Mouse (Mus musculus): ENCODE results near the gene Cd52. TPM values are rescaled to one million over a fixed set of nuclear protein-coding genes. Genes with fewer than 3 reads are reported as not detected.

Cd52 gene
- polyA plus RNA-seq, 1 experiment: 132 TPM

DNA sequence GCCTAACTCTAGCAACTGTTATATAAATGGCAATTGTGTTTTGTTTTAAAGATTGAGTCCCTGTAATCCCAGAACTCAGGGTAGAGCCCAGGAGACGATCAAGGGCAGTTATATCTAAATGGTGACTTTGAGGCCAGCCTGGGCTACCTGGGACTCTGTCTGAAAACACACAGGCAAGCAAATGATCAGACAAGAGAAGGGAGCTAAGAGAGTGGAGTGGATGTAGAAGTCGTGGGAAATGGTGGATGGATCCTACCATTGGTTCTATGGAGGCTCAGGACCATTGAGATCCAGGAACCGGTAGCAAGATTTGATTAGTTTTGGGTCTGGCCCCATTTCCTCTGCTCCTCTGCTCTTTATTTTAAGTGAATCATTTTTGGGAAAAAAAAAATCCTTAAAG lies 1.2 kb upstream of the Cd52 start:
- no peak for DNase-seq (ENCODE audit: low read depth, low spot score)
- WGBS: 82% methylated on average over 3 of the region's 3 CpGs

DNA sequence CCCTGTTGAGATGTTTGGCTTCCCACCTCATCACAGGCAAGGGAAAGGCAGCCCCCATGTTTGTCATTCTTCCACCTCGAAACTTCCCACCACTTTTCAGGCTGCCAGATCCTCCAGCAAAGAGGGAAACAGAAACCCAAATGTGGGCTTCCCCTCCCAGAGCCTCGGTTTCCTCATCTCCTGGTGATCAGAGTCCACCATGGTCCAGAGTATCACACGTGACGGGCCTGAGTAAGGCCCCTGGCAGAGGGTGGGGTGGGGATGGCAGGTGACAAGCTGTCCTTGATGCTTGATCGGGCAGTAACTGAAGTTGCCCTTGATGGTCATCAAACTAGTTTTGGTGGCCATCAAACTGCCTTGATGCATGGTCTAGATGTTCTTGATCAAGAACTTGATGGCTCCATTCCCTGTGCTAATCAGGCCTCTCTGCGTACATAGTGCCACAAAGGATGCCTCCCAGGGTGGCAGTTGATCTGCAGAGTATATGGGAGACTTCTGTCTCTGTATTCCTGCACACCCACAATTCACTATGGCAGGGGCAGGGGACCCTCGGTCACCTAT lies 798 bp downstream of the Cd52 start:
- 78% methylated on average over 7 of the region's 7 CpGs for WGBS

DNA sequence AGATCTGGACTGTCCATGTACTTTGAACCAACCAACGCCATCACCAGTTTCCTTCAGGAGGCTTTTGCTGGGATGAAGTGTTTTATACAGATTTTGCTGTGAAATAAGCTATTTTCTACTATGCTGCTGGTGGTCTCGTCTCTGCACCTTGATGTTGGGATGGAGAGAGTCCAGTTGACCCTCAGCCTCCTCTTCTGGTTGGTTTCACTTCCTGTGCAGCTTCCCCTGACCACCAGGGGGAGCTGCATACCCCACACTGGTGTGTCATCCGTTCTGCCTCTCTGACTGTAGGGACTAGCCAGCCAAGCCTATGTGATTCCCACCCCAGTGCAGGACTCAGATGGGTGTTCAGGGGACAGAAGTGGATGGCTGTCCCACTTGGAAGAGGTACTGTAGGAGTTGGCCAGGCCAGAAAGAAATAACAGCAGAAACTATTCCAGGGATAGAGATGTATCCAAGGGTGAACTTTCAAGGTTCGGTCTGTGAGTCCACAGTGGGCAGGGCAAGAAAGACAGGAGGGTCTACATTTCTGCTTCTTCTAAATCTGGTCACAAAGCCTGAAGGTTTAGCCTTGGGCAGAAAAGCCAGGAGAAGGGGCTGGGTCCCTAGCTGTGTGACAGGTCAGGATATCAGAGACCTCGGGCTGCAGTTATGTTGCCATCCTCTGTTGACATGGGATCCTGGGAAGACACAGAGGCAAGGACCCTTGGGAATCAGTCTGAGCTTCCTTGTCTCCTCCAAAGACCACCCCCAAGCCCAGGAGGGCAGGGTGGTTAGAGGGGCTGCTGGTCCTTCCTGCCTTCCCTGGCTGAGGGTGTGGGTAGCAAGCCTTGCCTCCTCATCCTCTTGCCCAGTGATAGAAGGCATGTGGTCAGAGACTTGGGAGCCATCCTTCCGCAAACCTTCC lies 2.2 kb downstream of the Cd52 start:
- WGBS: 62% methylated on average over 6 of the region's 6 CpGs
- DNase-seq (ENCODE audit: low read depth, low spot score): no peak

More for the DNA sequence above, 798 bp downstream of the Cd52 start:
- DNase-seq (ENCODE audit: low read depth, low spot score): no peak

DNA sequence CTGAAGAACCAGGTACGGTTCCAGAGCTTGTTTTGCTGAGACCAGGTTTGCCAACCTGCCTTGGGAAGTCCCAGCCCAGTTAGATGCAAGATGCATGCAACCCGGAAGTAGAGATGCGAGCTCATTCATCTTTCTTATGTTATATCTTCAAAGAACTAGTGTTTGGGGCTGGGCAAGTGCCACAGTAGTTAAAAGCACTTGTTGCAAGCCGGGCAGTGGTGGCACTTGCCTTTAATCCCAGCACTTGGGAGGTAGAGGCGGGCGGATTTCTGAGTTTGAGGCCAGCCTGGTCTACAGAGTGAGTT lies 3.7 kb downstream of the Cd52 start:
- DNase-seq (ENCODE audit: low read depth, low spot score): no peak
- WGBS: 87% methylated on average over 6 of the region's 6 CpGs

DNA sequence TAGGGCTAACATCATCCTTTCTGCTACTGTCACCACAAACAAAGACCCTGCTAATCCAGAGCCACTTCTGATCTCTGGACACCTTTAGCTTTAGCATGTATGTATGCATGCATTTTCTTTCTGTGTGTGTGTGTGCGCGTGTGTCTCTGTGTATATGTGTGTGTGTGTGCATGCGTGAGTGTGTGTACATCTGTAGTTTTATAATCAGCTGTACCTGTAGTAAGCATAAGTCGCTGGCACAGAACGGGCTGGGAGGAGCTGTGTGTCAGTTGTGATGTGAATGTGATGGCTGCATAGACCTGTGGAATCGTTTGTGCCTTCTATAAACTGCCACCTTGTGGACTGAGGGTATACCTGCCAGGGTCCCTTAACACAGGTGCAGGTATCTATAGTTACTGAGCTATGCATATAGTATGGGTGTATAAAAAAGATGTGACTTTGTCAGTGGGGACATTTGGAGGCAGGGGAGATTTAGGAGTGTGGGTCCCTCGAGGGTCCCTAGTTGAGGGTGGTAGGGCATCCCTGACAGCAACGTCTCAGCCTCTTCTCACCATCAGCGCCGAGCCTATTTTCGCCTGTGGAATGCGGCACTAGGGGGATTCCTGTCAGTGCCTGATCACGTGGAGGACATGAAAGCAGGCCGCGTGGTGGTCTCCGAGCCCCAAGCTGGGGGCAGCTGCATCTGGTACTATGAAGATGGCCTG lies 4.2 kb downstream of the Cd52 start:
- DNase-seq (ENCODE audit: low read depth, low spot score): no peak

DNA sequence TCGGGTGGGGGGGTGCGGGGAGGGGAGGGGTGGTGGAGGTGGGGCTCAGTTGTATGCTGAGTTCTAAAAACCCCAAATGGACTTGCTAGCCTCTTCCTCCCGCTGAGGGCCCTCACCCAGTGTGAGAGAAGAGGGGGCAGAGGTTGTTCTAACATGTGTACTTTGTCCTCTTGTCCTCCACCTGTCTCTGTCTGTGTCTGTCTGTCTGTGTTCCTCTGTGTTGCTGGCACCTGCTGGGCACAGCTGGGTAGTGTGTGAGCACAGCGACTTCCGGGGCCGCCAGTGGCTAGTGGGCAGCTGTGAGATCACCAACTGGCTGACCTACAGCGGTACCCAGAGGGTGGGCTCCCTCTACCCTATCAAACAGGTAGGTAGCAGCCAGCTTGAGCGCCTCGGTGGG lies 5.9 kb downstream of the Cd52 start:
- 79% methylated on average over 9 of the region's 9 CpGs for WGBS
- no peak for DNase-seq (ENCODE audit: low read depth, low spot score)

More for the DNA sequence above, 4.2 kb downstream of the Cd52 start:
- WGBS: 82% methylated on average over 16 of the region's 16 CpGs

DNA sequence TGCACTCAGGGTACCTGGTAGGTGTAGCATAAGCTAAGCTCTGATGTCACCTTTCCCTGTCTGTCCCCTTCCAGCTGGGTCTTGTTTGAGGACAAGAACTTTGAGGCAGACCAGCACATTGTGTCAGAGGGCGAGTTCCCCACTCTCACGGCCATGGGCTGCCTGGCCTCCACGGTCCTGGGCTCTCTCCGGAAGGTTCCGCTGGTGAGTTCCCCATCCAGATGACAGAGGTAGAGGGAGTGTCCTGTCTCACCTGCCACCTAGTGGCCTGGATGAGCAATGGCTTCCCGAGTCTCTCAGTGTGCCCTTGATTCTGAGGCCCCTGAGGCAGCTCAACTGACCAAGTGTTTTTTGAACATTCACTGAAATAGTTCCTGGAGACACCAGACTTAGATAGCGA lies 7.5 kb downstream of the Cd52 start:
- no peak for DNase-seq (ENCODE audit: low read depth, low spot score)
- WGBS: 22% methylated on average over 7 of the region's 7 CpGs

DNA sequence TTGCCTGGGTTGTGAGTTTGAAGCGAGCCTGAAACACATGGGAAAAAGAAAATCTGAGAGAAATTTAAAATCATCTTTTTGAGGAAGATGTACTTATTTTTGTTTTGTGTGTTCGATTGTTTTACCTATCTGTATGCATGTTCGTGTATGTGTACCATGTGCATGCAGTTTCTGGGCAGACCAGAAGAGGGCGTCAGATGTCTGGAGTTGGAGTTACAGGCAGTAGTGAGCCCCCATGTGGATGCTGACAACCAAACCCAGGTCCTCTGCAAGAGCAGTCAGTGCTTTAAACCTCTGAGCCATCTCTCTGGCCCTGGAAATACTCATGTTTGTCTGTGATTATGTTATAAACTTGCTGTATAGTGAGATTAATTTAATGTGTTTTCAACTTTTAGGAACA lies 9.9 kb downstream of the Cd52 start:
- WGBS: 90% methylated on average over 4 of the region's 4 CpGs
- DNase-seq (ENCODE audit: low read depth, low spot score): no peak

DNA sequence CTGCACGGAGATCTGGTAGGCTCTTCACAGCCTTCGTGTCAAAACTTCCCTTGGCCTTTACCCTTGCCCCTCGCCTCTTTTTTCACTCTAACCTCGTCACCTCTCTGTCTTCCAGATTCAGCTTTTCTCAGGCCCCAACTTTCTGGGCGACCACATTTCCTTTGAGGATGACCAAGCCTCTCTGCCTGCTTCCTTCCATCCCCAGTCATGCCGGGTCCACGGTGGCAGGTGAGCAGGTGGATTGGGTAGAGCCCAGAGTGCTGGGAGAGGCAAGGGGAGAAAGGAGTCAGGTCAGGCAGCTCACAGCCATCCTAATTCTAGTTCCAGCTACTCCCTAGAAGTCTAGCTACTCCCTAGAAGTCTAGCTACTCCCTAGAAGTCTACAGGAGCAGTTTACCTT lies 12.4 kb downstream of the Cd52 start:
- WGBS: 8% methylated on average over 7 of the region's 7 CpGs
- no peak for DNase-seq (ENCODE audit: low read depth, low spot score)

DNA sequence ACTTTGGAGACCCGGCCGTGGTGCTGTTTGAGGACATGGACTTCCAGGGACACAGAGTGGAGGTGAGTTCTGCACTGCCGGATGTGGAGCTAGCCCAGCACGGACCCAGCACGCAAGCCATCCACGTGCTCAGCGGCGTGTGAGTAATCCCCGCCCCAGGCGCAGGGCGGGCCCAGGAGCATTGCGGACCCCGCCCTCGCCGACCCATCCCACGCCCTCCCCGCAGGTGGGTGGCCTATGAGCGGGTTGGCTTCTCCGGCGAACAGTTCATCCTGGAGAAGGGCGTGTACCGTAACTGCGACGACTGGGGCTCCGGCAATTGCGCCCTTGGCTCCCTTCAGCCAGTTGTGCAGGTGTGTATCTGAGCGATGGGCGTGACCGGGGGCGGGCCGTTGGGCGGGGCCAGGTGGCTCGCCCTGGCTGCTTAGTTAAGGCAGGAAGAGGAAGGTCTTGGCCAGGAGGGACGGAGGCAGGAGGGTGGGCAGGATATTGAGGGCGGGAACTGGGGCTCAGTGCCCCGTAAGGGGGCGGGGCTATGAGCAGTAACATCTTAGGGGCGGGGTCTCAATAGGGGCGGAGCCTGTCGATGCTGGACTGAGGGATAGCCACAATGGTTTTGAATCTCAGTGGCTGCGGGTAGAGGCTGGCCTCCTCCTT lies 13.0 kb downstream of the Cd52 start:
- 1% methylated on average over 41 of the region's 41 CpGs for WGBS
- DNase-seq (ENCODE audit: low read depth, low spot score): peak; percentile 80

DNA sequence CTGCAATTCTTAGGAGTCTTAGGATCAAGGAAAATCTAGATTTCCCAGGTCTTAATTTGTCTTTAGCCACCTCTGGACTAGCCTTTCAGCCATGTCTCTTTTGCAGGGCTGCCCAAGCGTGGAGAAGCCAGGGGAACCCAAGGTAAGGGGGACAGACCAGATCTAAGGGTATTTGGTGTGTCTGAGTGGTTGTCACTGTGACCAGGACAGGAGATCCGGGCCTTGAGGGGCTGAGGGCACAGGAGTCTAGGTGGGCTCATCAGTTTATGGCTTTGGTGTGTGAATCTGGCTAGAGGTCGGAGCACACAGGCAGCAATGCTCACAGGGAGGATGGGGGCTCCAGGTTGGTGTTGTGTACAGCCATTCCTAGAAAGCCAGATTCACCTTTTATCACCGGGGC lies 14.2 kb downstream of the Cd52 start:
- WGBS: 88% methylated on average over 4 of the region's 4 CpGs
- DNase-seq (ENCODE audit: low read depth, low spot score): no peak

DNA sequence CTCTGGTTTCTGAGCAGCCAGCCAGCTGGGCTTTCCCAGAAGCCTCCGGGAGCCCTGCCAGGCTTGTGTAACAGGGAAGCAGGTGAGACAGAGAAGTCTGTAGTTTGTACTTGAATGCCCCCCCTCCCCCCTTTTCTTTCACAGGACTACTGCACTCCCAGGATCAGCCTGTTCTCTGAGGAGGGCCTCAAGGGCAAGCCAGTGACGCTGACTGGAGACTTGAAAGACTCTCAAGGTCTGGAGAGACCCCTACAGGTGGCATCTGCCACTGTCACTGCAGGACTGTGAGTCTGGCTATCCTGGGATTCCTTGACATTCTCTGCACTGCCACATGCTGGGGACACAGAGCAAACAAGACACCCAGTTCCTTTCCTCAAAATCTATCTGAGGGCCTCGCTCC lies 16.2 kb downstream of the Cd52 start:
- 33% methylated on average over 3 of the region's 3 CpGs for WGBS
- no peak for DNase-seq (ENCODE audit: low read depth, low spot score)

DNA sequence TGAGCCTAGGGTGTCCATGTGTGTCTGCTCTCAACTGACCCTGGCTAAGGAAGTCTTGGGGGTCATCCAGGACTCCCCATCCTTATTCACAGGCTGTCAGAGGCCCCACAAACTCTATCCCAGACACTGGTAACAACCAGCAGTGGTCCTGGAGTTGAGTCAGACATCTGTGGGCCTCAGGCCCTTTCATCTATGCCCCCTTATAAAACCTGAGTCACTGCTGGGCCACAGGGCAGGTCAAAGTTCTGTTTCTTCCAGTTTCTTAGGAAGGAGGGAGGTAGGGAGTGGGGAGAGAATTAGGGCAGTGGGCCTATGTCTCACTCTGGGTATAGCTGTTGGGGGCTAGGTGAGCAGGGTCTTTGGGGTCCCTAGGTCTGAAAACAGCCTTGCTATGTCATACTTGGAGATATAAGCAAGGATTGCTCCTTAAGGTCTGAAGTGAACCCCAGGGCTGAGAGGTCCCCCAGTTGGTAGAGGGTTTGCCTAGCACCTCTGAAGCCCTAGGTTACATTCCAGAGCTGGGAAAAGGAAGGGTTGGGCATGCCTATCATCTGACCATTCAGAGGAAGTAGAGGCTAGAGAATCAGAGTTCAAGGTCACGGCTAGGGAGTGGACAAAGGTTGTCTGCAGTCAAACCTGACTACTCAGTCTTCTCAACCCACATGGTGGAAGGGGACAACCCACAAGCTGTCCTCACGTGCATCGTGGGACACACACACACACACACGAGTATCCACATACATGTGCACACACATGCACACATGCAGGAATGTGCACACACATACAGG lies 25.9 kb downstream of the Cd52 start:
- DNase-seq (ENCODE audit: low read depth, low spot score): no peak
- 68% methylated on average over 4 of the region's 4 CpGs for WGBS

DNA sequence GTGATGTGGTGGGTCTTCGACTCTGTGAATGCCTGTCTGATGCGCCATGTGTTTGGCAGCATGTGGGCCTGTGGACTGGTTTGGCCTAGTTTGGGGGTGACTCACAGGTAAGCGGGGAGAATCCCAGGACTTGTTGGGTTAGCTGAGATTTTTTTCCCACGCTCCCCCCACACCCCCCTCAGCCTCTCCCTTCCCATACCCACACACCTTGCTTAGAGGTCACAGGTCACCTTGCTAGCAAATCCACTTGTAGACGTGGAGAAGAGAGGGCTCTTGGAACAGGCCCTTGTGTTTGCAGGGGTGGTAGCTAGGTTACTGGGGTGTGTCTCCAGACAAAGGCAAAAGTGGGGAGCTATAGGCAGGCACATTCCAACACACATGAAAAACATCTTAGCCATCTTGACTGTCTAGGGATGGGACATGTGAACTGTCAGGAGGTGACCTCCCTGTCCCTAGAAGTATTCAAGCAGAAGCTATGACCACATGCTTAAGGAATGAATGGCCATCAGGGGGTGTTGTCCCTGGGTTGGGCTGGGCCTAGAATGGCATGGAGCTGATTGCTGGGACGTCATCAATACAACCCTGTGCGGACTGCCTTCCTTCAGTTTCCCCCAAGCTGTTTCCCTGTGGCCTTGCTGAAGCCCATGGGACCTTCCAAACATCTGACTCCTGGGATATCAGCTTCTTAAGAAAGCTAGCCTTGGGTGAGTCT lies 26.9 kb downstream of the Cd52 start:
- 49% methylated on average over 7 of the region's 7 CpGs for WGBS
- no peak for DNase-seq (ENCODE audit: low read depth, low spot score)

DNA sequence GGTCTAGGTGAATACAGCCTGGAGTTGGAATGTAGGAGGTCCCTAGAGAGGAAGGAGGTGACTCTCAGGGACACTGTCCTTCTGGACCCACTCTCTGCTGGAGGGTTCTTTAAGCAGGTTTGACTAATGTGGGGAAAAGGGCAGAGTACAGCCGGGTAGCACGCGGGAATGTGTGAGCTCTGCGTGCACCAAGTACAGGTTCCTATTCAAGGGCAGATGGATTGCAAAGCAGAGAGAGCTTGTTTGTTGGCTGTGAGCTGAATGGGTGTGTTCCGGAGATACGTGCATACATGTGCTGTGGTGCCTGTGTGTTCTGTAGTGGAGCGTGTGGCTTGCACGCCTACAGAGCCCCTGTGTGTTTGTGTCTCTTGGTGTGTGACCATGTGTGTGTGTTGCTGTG lies 27.5 kb downstream of the Cd52 start:
- DNase-seq (ENCODE audit: low read depth, low spot score): no peak
- 52% methylated on average over 8 of the region's 8 CpGs for WGBS

DNA sequence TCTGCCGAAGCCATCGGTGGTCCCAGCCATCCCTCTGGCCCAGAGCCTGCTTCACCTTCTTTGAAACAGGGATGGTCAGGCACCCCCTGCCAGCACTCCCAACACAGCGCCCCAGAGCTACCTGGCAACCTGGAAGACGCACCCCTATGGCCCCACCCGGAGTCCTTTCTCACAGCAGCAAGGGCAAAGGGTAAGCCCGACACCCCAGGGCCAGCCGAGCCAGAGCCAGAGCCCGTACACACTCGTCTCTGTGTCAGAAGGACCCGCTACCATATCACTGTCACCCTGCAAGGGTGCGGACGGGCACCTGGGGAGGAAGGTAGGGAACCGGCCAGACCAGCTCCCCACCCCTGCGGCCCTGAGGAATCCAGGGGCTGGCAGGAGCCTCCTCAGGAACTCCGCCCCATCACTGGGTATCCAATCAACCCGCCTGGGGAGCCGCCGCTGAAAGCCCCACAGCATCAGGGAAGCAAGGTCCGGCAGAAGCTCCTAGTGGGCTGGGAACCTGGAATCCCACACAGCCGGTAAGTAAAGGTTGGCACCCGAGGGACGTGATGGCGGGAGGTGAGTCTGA lies 29.4 kb downstream of the Cd52 start:
- DNase-seq (ENCODE audit: low read depth, low spot score): no peak
- WGBS: 14% methylated on average over 23 of the region's 23 CpGs

DNA sequence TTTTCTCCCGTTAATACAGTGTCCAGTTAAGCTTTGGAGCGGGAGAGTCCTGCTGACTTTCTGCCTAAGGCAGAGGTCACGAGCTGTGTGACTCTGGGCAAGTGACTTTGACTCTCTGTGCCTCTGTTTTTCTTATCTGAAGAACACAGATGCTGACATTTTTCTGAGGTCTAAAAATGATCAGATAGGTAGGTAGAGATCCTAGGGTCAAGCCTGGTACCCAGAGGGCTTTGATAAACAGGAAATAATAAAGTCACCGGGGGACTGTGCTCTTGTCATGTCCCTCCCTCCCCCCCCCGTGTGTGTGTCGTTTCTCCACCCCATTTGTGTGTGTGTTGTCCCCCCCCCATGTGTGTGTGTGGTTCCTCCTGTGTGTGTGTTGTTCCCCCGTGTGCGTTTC lies 32.3 kb downstream of the Cd52 start:
- DNase-seq (ENCODE audit: low read depth, low spot score): no peak
- 34% methylated on average over 8 of the region's 8 CpGs for WGBS

DNA sequence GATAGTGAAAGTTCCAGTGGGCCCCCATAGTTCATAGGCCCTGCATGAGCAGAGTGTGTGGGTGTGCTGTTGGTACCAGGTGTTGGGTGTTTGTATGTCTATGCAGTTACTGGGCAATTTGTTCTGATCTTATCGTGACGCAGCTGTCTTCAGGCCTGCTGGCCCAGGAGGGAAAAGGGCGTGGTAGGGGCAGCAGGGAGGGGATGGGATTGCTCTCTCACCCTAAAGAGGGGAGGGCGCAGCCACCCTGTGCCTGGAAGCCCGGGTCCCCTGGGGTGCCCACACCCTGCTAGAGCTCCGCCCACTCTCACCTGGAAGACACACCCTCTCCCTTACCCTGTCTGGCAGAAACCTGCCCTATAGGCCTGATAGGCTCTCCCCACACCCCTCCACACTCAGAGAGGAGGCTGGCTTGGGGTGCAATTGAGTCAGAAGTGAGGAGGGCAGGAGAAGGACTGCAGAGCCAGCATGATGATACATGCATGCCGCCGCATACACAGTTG lies 32.9 kb downstream of the Cd52 start:
- WGBS: 23% methylated on average over 8 of the region's 8 CpGs
- peak; percentile 84 for DNase-seq (ENCODE audit: low read depth, low spot score)

Measured in large intestine, adult 2 months (tissue).